Mouse (Mus musculus) heart, postnatal 0 days (tissue): ENCODE results near the gene Mast4. TPM values are rescaled to one million over a fixed set of nuclear protein-coding genes. Genes with fewer than 3 reads are reported as not detected.

Source experiments
- ATAC-seq: fragments of 200-750 bp; cut with Nextera tagmentation; 2 replicates; pipeline ENCODE4 v1.8.0; 2017; ENCODE audit warnings: low read depth, moderate number of reproducible peaks, moderate library complexity; ENCODE audit not compliant: insufficient read depth
- DNase-seq: peaks from one replicate; pipeline ENCODE4 v3.0.0-alpha.2; 2016; ENCODE audit warnings: low spot score
- H3K27ac ChIP-seq: fragments of 300-500 bp; sonication (generic); 2 replicates; pipeline ENCODE4 v1.5.1; 2014; ENCODE audit warnings: low read depth, mild to moderate bottlenecking
- H3K27me3 ChIP-seq: fragments of 300-500 bp; sonication (generic); 2 replicates; pipeline ENCODE4 v1.6.1; 2014; ENCODE audit warnings: low read length, mixed read lengths; ENCODE audit not compliant: control insufficient read depth, insufficient read depth
- H3K36me3 ChIP-seq: fragments of 300-500 bp; sonication (generic); replicated peaks from 2 replicates; pipeline ENCODE4 v1.6.1; 2014; ENCODE audit warnings: low read length, mixed read lengths; ENCODE audit not compliant: control insufficient read depth, insufficient read depth
- H3K4me1 ChIP-seq: fragments of 300-500 bp; sonication (generic); 2 replicates; pipeline ENCODE4 v1.6.1; 2014; ENCODE audit warnings: antibody characterized with exemption; ENCODE audit not compliant: control insufficient read depth, insufficient read depth
- H3K4me2 ChIP-seq: fragments of 300-500 bp; sonication (generic); 2 replicates; pipeline ENCODE4 v1.6.1; 2014; ENCODE audit warnings: low read depth, mild to moderate bottlenecking, low read length, moderate library complexity
- H3K4me3 ChIP-seq: fragments of 300-500 bp; sonication (generic); 2 replicates; pipeline ENCODE4 v1.5.1; 2014; ENCODE audit warnings: low read depth, low read length
- H3K9ac ChIP-seq: fragments of 300-500 bp; sonication (generic); replicated peaks from 2 replicates; pipeline ENCODE4 v1.6.1; 2014; ENCODE audit warnings: low read depth, low read length, mixed read lengths
- H3K9me3 ChIP-seq: fragments of 300-500 bp; sonication (generic); replicated peaks from 2 replicates; pipeline ENCODE4 v1.6.1; 2016; ENCODE audit warnings: low read length; ENCODE audit not compliant: control insufficient read depth
- CTCF ChIP-seq: IDR thresholded peaks from 2 replicates; pipeline ENCODE4 v1.5.1; 2016; ENCODE audit warnings: antibody characterized with exemption, control low read depth, low read depth
- EP300 ChIP-seq: IDR thresholded peaks from 2 replicates; pipeline ENCODE4 v1.6.1; 2016; ENCODE audit warnings: antibody characterized with exemption, low read depth
- WGBS: fragments of 180-500 bp; shearing (Covaris S2); extraction: QIAGEN DNeasy Blood & Tissue Kit; methylation state at CpG from one replicate; pipeline ENCODE4 v1.1.7; 2014; 5-methylcytosine and 5-hydroxymethylcytosine counted together
- polyA plus RNA-seq: library from polyadenylated mRNA; unstranded; fragments of >200 nt; fragmentation: Nextera tagmentation; extraction: Ambion mirVana; gene quantifications from 2 replicates; pipeline ENCODE4 v1.2.1, GENCODE M21; 2015
- total RNA-seq: library from RNA; depleted of rRNA; stranded (reverse); fragments of >200 nt; gene quantifications from 2 replicates; pipeline ENCODE4 v1.2.3, GENCODE M21; 2014; ENCODE audit warnings: low replicate concordance

Mast4 gene
- total and polyA plus RNA-seq, 2 experiments from 2014 or later = 26.7 to 35.5 TPM

- Histone ChIP-seq H3K4me1 (peaks cover 8% of the 10 kb centered on the region), H3K36me3 (no peaks in the 10 kb centered on the region), H3K9me3 (no peaks in the 10 kb centered on the region), H3K4me3 (peak overlapping the region; percentile 68), H3K9ac (peak overlapping the region; percentile 71), H3K4me2 (peak overlapping the region; percentile 75), H3K27ac (peak overlapping the region; percentile 89), H3K27me3 (no peaks in the 10 kb centered on the region)
- TF ChIP-seq EP300 (no peak), CTCF (peak; percentile 36)
- WGBS = under 1% methylated on average over 28 of the region's 28 CpGs
- DNase-seq (peak; percentile 96), ATAC-seq (peak; percentile 95)
Measured at GRCm38 (mm10) chr13:103096346-103097150, 237.7 kb downstream of the Mast4 start.

GRCm38 (mm10) chr13:103095491-103095890 is 238.8 kb downstream of the Mast4 start:
- DNase-seq (peak; percentile 39), ATAC-seq (no peak)
- H3K27ac ChIP-seq = peak overlapping the region; percentile 89
- peaks cover 8% of the 10 kb centered on the region for H3K4me1 ChIP-seq
- TF ChIP-seq CTCF = no peak
- no peak for TF ChIP-seq EP300
- H3K4me2 ChIP-seq = peak overlapping the region; percentile 75
- H3K9ac ChIP-seq = peak overlapping the region; percentile 71
- H3K9me3 ChIP-seq = no peaks in the 10 kb centered on the region
- 14% methylated on average over 7 of the region's 7 CpGs for whole genome bisulfite sequencing
- H3K4me3 ChIP-seq = peak overlapping the region; percentile 68
- no peaks in the 10 kb centered on the region for H3K36me3 ChIP-seq
- H3K27me3 ChIP-seq = no peaks in the 10 kb centered on the region

DNA sequence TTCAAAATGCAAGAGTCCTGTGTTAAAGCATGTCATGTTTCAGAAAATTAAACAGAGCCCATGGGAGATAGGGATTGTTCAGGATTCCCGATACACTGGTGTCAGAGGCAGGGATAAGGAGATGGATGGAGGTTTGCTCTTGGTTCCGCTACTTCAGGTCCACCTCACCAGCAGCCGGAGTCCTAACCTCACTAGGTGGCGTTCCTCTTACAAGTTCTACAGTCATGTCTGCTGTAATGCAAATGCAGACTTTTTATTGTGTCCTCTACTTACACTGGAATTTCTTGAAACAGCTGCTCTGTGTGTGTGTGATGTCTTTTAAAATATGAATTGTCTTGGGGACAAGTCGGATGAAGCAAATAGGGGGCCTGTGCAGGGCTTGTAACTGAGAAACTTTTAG is 239.7 kb downstream of the Mast4 start:
- no peaks in the 10 kb centered on the region for H3K36me3 ChIP-seq
- H3K4me3 ChIP-seq = peak overlapping the region; percentile 68
- H3K9ac ChIP-seq = peak overlapping the region; percentile 71; the same call in 1 of the 2 replicates
- peak overlapping the region; percentile 75 for H3K4me2 ChIP-seq
- H3K27ac ChIP-seq = peak overlapping the region; percentile 89
- DNase-seq = peak; percentile 55
- ATAC-seq = no peak
- no peaks in the 10 kb centered on the region for H3K9me3 ChIP-seq
- 22% methylated on average over 5 of the region's 5 CpGs for WGBS
- H3K4me1 ChIP-seq = peaks cover 8% of the 10 kb centered on the region
- H3K27me3 ChIP-seq = no peaks in the 10 kb centered on the region
- TF ChIP-seq EP300 (no peak), CTCF (peak; percentile 43)

DNA sequence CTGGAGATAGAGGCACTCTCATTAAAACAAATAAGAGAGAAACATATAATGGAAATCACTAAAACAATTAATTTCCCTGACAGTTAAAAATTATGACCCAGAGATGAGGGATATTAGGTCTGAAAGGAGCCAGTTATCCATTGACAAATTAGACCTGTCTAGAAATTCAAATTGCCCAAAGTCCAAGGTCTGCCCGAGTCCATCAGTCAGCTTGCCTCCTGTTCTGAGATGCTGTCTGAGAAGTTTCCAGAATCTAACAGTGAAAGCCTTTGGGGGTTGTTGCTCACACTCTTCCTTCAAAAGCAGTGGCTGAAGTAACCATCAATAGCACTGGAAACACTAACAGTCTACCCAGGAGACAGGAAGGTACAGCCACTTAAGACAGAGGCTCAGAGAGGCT is 240.6 kb downstream of the Mast4 start:
- Histone ChIP-seq H3K4me3 (no peak overlapping the region), H3K36me3 (no peaks in the 10 kb centered on the region), H3K4me2 (no peak overlapping the region), H3K9me3 (no peaks in the 10 kb centered on the region), H3K27ac (no peak overlapping the region), H3K9ac (no peak overlapping the region), H3K4me1 (peaks cover 8% of the 10 kb centered on the region), H3K27me3 (no peaks in the 10 kb centered on the region)
- WGBS = 73% methylated on average over 1 of the region's 1 CpGs
- DNase-seq (no peak), ATAC-seq (no peak)
- TF ChIP-seq EP300 = no peak
- no peak for TF ChIP-seq CTCF

DNA sequence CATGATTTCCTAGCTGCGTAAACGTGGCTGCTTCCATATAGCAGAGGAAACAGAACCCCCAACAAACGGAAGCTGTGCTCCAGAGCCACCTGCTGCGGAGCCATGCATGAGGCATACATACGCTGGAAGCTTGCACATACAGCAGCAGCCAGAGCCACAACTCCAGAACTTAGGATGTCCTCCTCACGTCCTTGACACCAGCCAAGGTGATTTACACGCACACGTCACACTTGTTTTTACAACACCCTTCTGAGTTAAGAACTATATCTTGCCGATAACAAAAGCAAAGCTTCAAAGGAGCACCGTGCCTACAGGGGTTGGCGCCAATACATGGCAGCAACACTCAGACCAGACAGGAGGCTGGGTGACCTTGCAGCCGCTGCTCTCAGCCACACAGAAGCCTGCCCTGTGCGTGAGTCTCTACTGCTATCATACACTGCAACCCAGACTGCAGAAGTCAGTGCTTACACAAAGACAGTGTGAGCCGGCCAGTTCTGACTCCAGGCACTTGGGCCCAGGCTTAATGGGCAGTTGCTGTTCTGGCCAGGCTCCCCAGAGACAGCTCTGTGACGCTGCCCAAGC is 248.7 kb downstream of the Mast4 start:
- 13% methylated on average over 15 of the region's 15 CpGs for WGBS
- Histone ChIP-seq H3K27me3 (no peaks in the 10 kb centered on the region), H3K36me3 (no peaks in the 10 kb centered on the region), H3K9ac (peak overlapping the region; percentile 49), H3K9me3 (no peaks in the 10 kb centered on the region), H3K4me1 (peaks cover 26% of the 10 kb centered on the region), H3K27ac (peak overlapping the region; percentile 94), H3K4me3 (no peak overlapping the region), H3K4me2 (peak overlapping the region; percentile 46)
- DNase-seq (peak; percentile 61), ATAC-seq (peak; percentile 86)
- TF ChIP-seq EP300 = peak; percentile 46; the same call in 1 of the 2 replicates
- no peak for TF ChIP-seq CTCF
